Mouse (Mus musculus): ENCODE results near the gene Dnajb11.

DNA sequence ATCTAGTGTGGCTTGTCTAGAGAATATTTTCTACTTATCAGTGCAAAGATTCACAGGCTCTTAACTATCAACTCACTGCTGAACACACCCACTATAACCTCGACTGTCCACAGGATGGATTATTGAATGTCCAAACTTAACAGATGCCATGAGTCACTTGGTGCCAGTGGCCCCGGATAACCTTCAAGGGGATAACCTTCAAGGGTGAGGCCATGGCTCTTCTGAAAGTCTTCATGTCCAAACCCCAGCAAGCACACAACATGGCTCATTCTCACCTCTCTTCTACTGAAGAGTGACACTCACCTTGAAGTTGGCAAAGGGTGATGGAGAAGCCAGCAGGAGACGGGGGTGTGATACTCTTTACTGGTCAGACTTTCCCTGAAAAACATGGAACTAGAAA, 29.1 kb downstream of the Dnajb11 start:
- no peak for TF ChIP-seq POLR2A (IDR thresholded peaks at IDR 0.05; ENCODE audit: borderline replicate concordance, extremely low read depth, insufficient read depth, insufficient read length, poor library complexity, severe bottlenecking)
- TF ChIP-seq CTCF (IDR thresholded peaks at IDR 0.05; ENCODE audit: borderline replicate concordance, extremely low read depth, insufficient read depth, insufficient read length), result no peak
